Mouse (Mus musculus) G1E (cell line): ENCODE measurements around the gene Acrbp. TPM values are rescaled to one million over a fixed set of nuclear protein-coding genes. Genes with fewer than 3 reads are reported as not detected.

ENCODE experiments used
- ATAC-seq: 2 replicates; pipeline ENCODE4 v1.8.0; 2016; ENCODE audit warnings: mild to moderate bottlenecking; ENCODE audit not compliant: insufficient number of reproducible peaks, poor library complexity, low FRiP score, severe bottlenecking; ENCODE audit errors: extremely low read depth
- DNase-seq: peaks from one replicate; pipeline ENCODE4 v3.0.0; 2012; ENCODE audit warnings: low spot score
- H3K27me3 ChIP-seq: 2 replicates; pipeline ENCODE4 v1.6.1; 2012; ENCODE audit warnings: mild to moderate bottlenecking, low read length, inconsistent platforms; ENCODE audit not compliant: insufficient read depth
- H3K36me3 ChIP-seq: replicated peaks from 2 replicates; pipeline ENCODE3; 2012; ENCODE audit warnings: mild to moderate bottlenecking, inconsistent platforms
- H3K4me1 ChIP-seq: 2 replicates; pipeline ENCODE4 v1.6.1; 2012; ENCODE audit warnings: low read depth, low read length, inconsistent platforms, mixed read lengths; ENCODE audit not compliant: insufficient read depth
- H3K4me3 ChIP-seq: 2 replicates; pipeline ENCODE4 v1.5.1; 2012; ENCODE audit warnings: low read depth, mild to moderate bottlenecking, inconsistent platforms, low read length, moderate library complexity, mixed read lengths
- H3K9me3 ChIP-seq: replicated peaks from 2 replicates; pipeline ENCODE4 v1.6.1; 2012; ENCODE audit warnings: inconsistent platforms
- CTCF ChIP-seq: IDR thresholded peaks from 2 replicates; pipeline ENCODE4 v1.5.1; 2012; ENCODE audit warnings: low read depth, low read length, inconsistent platforms, mixed read lengths
- GATA1 ChIP-seq: IDR thresholded peaks from 2 replicates; pipeline ENCODE4 v1.6.1; 2012; ENCODE audit warnings: borderline replicate concordance, low read length, inconsistent platforms, mixed read lengths
- GATA2 ChIP-seq: IDR thresholded peaks from 2 replicates; pipeline ENCODE4 v1.6.1; 2012; ENCODE audit warnings: low read depth, low read length, inconsistent platforms, borderline replicate concordance
- POLR2AphosphoS5 ChIP-seq: IDR thresholded peaks from 2 replicates; pipeline ENCODE4 v1.6.1; 2012; ENCODE audit warnings: low read depth, low read length, inconsistent platforms; ENCODE audit not compliant: insufficient replicate concordance
- TAL1 ChIP-seq: conservative IDR thresholded peaks from 2 replicates; pipeline ENCODE4 v1.6.1; 2012; ENCODE audit warnings: low read depth, low read length, inconsistent platforms, mixed read lengths
- polyA plus RNA-seq: library from polyadenylated mRNA; stranded (reverse); fragments of >175 nt; gene quantifications from 2 replicates; pipeline ENCODE4 v1.2.3, GENCODE M21; 2012
- total RNA-seq, 2 experiments: library from RNA; stranded (forward) in 1 of 2; stranded (reverse) in 1 of 2; fragments of 200-1000 nt in 1 of 2; fragments of >200 nt in 1 of 2; fragmentation: Nextera tagmentation in 1 of 2; gene quantifications; 2 replicates each; pipeline ENCODE4 v1.2.3; 2014 to 2017

Gene Acrbp
- total and polyA plus RNA-seq, 3 experiments, result 4.7 to 16.1 (median 9.4) TPM

- DNase-seq, result peak; percentile 73
- Histone ChIP-seq H3K27me3 (no peaks in the 10 kb centered on the region), H3K4me3 (peak within 1 kb of the TSS; percentile 79), H3K4me1 (peaks cover 27% of the 10 kb centered on the region), H3K9me3 (no peaks in the 10 kb centered on the region), H3K36me3 (peaks cover 66% of the 10 kb centered on the region)
- ATAC-seq, result peak; percentile 95
- TF ChIP-seq POLR2AphosphoS5, result no peak
Measured at GRCm38 (mm10) chr6:125039533-125040153, 9.8 kb upstream of the Acrbp start, which contains the start of gene Ing4. TSS of gene Ing4 (plus strand) at chr6:125039760.

GRCm38 (mm10) chr6:125040221-125040620 lies 9.3 kb upstream of the Acrbp start:
- H3K4me1 ChIP-seq, result peaks cover 27% of the 10 kb centered on the region
- peak overlapping the region; percentile 79 for H3K4me3 ChIP-seq
- DNase-seq (no peak), ATAC-seq (no peak)
- no peaks in the 10 kb centered on the region for H3K27me3 ChIP-seq
- peaks cover 66% of the 10 kb centered on the region for H3K36me3 ChIP-seq
- no peaks in the 10 kb centered on the region for H3K9me3 ChIP-seq
- TF ChIP-seq GATA2 (no peak), TAL1 (no peak), GATA1 (no peak), POLR2AphosphoS5 (no peak), CTCF (no peak)

- Histone ChIP-seq H3K27me3 (no peaks in the 10 kb centered on the region), H3K4me3 (no peak overlapping the region; the same call in 1 of the 2 replicates), H3K36me3 (peaks cover 65% of the 10 kb centered on the region), H3K4me1 (peaks cover 27% of the 10 kb centered on the region), H3K9me3 (no peaks in the 10 kb centered on the region)
- ATAC-seq (no peak), DNase-seq (peak; percentile 27)
- TF ChIP-seq TAL1, result no peak
- no peak for TF ChIP-seq GATA1
- no peak for TF ChIP-seq CTCF
- TF ChIP-seq POLR2AphosphoS5, result no peak
- no peak for TF ChIP-seq GATA2
Measured at GRCm38 (mm10) chr6:125041047-125041446, 8.4 kb upstream of the Acrbp start.

GRCm38 (mm10) chr6:125042081-125042480 lies 7.4 kb upstream of the Acrbp start:
- ATAC-seq (no peak), DNase-seq (no peak)
- peaks cover 66% of the 10 kb centered on the region for H3K36me3 ChIP-seq
- H3K9me3 ChIP-seq, result no peaks in the 10 kb centered on the region
- no peak overlapping the region for H3K4me3 ChIP-seq
- H3K27me3 ChIP-seq, result no peaks in the 10 kb centered on the region
- no peak for TF ChIP-seq GATA2
- TF ChIP-seq GATA1, result no peak
- TF ChIP-seq POLR2AphosphoS5, result no peak
- TF ChIP-seq CTCF, result no peak
- TF ChIP-seq TAL1, result no peak
- H3K4me1 ChIP-seq, result peaks cover 31% of the 10 kb centered on the region

- DNase-seq, result peak; percentile 57
- Histone ChIP-seq H3K4me3 (no peak overlapping the region), H3K9me3 (no peaks in the 10 kb centered on the region), H3K27me3 (no peaks in the 10 kb centered on the region), H3K36me3 (peaks cover 91% of the 10 kb centered on the region), H3K4me1 (peaks cover 18% of the 10 kb centered on the region)
- ATAC-seq, result peak; percentile 68
- TF ChIP-seq POLR2AphosphoS5 (no peak), CTCF (peak; percentile 85), GATA2 (no peak)
Measured at GRCm38 (mm10) chr6:125046691-125047090, 2.8 kb upstream of the Acrbp start.

- Histone ChIP-seq H3K4me1 (peaks cover 10% of the 10 kb centered on the region; the same call in 1 of the 2 replicates), H3K36me3 (peaks cover 83% of the 10 kb centered on the region), H3K27me3 (no peaks in the 10 kb centered on the region), H3K9me3 (no peaks in the 10 kb centered on the region), H3K4me3 (no peak overlapping the region)
- TF ChIP-seq GATA1 (no peak), CTCF (peak; percentile 10; the same call in 1 of the 2 replicates)
- DNase-seq (no peak), ATAC-seq (no peak)
Measured at GRCm38 (mm10) chr6:125051237-125051636, 1.7 kb downstream of the Acrbp start.

- ATAC-seq, result no peak
- Histone ChIP-seq H3K36me3 (no peaks in the 10 kb centered on the region), H3K9me3 (no peaks in the 10 kb centered on the region), H3K4me3 (no peak overlapping the region), H3K4me1 (peaks cover 12% of the 10 kb centered on the region), H3K27me3 (peaks cover 32% of the 10 kb centered on the region)
- no peak for DNase-seq
- TF ChIP-seq GATA1, result no peak
- no peak for TF ChIP-seq GATA2
- TF ChIP-seq TAL1, result no peak
- no peak for TF ChIP-seq CTCF
- TF ChIP-seq POLR2AphosphoS5, result no peak
Measured at GRCm38 (mm10) chr6:125061493-125061892, 12.0 kb downstream of the Acrbp start.
